ENCODE assay signal across 7 mouse cellular contexts in genomic region chr7:90475793-90476312, GRCm38 (mm10). TPM values are rescaled to one million over a fixed set of nuclear protein-coding genes. Genes with fewer than 3 reads are reported as not detected.
A peak's percentile ranks its signal among the peaks of the same experiment; 100 is the strongest.
DNase-seq lines count a peak whose midpoint lies in the region; ATAC-seq lines count a peak whose summit lies in the region.

TSS of gene Tmem126b (minus strand) at chr7:90476001.

- ATAC-seq in intestine, embryonic 16.5 days = peak; percentile 100
- peak; percentile 100 for ATAC-seq in midbrain, embryonic 11.5 days (ENCODE audit: low FRiP score)

- H3K9ac ChIP-seq in intestine, embryonic 16.5 days (ENCODE audit: low read depth, low read length) = peak within 1 kb of the TSS; percentile 73
- H3K9ac ChIP-seq in midbrain, embryonic 11.5 days (ENCODE audit: low read length) = peak within 1 kb of the TSS; percentile 73

- H3K9me3 ChIP-seq in intestine, embryonic 16.5 days (ENCODE audit: control insufficient read depth, low read length) = no peaks in the 10 kb centered on the region
- H3K9me3 ChIP-seq in midbrain, embryonic 11.5 days (ENCODE audit: control insufficient read depth, low read length) = no peaks in the 10 kb centered on the region

- peaks cover 2% of the 10 kb centered on the region; the same call in 1 of the 2 replicates for H3K27me3 ChIP-seq in intestine, embryonic 16.5 days (replicated peaks; ENCODE audit: control insufficient read depth, insufficient read depth, low read length)
- no peaks in the 10 kb centered on the region for H3K27me3 ChIP-seq in midbrain, embryonic 11.5 days (ENCODE audit: control insufficient read depth, insufficient read depth, low read length)

- under 1% methylated on average over 36 of the region's 36 CpGs for WGBS in intestine, embryonic 16.5 days
- under 1% methylated on average over 36 of the region's 36 CpGs for WGBS in midbrain, embryonic 11.5 days

- peak within 1 kb of the TSS; percentile 64 for H3K27ac ChIP-seq in intestine, embryonic 16.5 days (ENCODE audit: low read length)
- H3K27ac ChIP-seq in midbrain, embryonic 11.5 days (ENCODE audit: low read depth, low read length) = peak within 1 kb of the TSS; percentile 61

- H3K4me3 ChIP-seq in intestine, embryonic 16.5 days (ENCODE audit: low read length) = peak within 1 kb of the TSS; percentile 72
- peak within 1 kb of the TSS; percentile 66 for H3K4me3 ChIP-seq in midbrain, embryonic 11.5 days (ENCODE audit: low read depth, low read length)

- peaks cover 5% of the 10 kb centered on the region for H3K4me1 ChIP-seq in intestine, embryonic 16.5 days (ENCODE audit: control insufficient read depth, insufficient read depth, low read length)
- H3K4me1 ChIP-seq in midbrain, embryonic 11.5 days (ENCODE audit: control insufficient read depth, insufficient read depth, low read length) = peaks cover 8% of the 10 kb centered on the region; the same call in 1 of the 2 replicates

- H3K4me2 ChIP-seq in intestine, embryonic 16.5 days (ENCODE audit: low read depth, low read length) = peak within 1 kb of the TSS; percentile 97
- H3K4me2 ChIP-seq in midbrain, embryonic 11.5 days = peak within 1 kb of the TSS; percentile 82

- intact Hi-C loops in left cerebral cortex, postnatal 36 days (cut with DNase I) = loop anchor here (1.0 kb wide), 1 partner anchor 34 kb away; the partner anchor contains the start of gene Crebzf

- DNase-seq in adrenal gland, adult 8-10 months = peak; percentile 99
- peak; percentile 97 for DNase-seq in embryo, embryonic 9.5 days (ENCODE audit: extremely low spot score)
- peak; percentile 93 to 98 for DNase-seq in gastrocnemius, postnatal 4 days (ENCODE audit: low spot score in 2 of 2)
- DNase-seq in left cerebral cortex, postnatal 36 days (ENCODE audit: low spot score in 2 of 2) = peak; percentile 99
- DNase-seq in midbrain, embryonic 11.5 days (ENCODE audit: low spot score, missing footprints) = peak; percentile 100
- DNase-seq in skeletal muscle tissue, adult 2 months (ENCODE audit: low read depth, low spot score) = peak; percentile 98

- H3K36me3 ChIP-seq in intestine, embryonic 16.5 days (ENCODE audit: control insufficient read depth, insufficient read depth, low read length) = 0 out of 2 replicates have a peak, but pooled peaks cover 3% of the 10 kb centered on the region
- no peaks in the 10 kb centered on the region for H3K36me3 ChIP-seq in midbrain, embryonic 11.5 days (ENCODE audit: control insufficient read depth, insufficient read depth, low read length)

RNA-seq across cellular contexts. Expression of gene Tmem126b, which starts in this region (rescaled TPM):
- 10 to 100 TPM; 23.0 to 27.5 (median 24.6) TPM for total RNA-seq in adrenal gland, adult 8-10 months (2022)
- 10 to 100 TPM; 15.9 to 16.1 TPM for total RNA-seq in gastrocnemius, postnatal 4 days (2021)
- polyA plus RNA-seq in intestine, embryonic 16.5 days (2015; fragmentation: Nextera tagmentation; extraction: Ambion mirVana) = 36.9 and 37.9 TPM in 2 replicates
- total RNA-seq in left cerebral cortex, postnatal 36 days (2021) = 10 to 100 TPM; 22.8 to 25.1 TPM
- polyA plus RNA-seq in midbrain, embryonic 11.5 days (2014; fragmentation: Nextera tagmentation; extraction: Ambion mirVana) = 46.9 and 48.2 TPM in 2 replicates

Comparison
In these comparisons a context has a peak if more than half of its experiments do, and no peak if none do; other contexts are left out.
1. Peak in every context shown above with its lines: DNase-seq, ATAC-seq, H3K4me3 ChIP-seq and H3K27ac ChIP-seq.